In the genomic region with DNA sequence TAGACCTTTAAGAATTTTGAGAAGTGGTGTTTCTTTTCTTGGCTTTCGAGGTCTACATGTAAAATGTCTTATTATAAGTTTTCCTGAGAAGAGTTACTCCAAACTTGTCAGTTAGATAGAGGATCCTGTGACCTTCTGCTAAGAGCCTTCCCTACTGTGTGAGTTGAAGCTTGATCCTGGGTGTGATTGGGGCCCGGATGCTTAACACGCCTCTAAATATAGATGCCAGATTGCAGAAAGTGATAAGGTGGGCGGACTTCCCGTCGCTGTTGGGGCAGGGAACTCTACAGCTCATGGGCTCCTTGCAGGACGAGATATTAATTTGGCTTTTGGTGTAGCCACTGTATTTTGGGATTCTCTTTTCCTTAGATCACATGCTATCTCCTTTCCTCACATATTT, we compare ENCODE assay signal across 26 mouse cellular contexts.
DNase-seq lines count a peak whose midpoint lies in the region; ATAC-seq lines count a peak whose summit lies in the region.
"Had no signal": no experiment of that assay in that cellular context is flagged by ENCODE, and none has a peak within 500 bp of the region (broad histone marks: within the 10 kb centered on the region; RNA-seq: fewer than 3 reads in every experiment).

No protein-coding gene starts in this region.

- no peak overlapping the region for H3K27ac ChIP-seq in kidney, embryonic 14.5 days (ENCODE audit: low read depth, low read length)
- H3K27ac ChIP-seq: embryonic facial prominence, embryonic 15.5 days; gastrocnemius, adult 2 months; kidney, embryonic 15.5 days; macrophage; neural tube, embryonic 15.5 days; stomach, postnatal 0 days had no signal

- peak; percentile 43 for DNase-seq in induced T-regulatory cell, adult 2 months (ENCODE audit: low read depth)
- peak; percentile 32 for DNase-seq in thymus, postnatal 0 days (ENCODE audit: low spot score)
- DNase-seq in left cerebral cortex, postnatal 25 days (ENCODE audit: low spot score in 2 of 2), result no peak
- DNase-seq in embryo, embryonic 11 days, result no peak
- DNase-seq in layer of hippocampus, adult 9-11 months, result no peak
- DNase-seq: adrenal gland, postnatal 10 days; cerebellum, adult 18-20 months; cerebellum, postnatal 36 days; gastrocnemius, adult 2 months; kidney, postnatal 4 days; liver, postnatal 0 days; right cerebral cortex, adult 18-20 months had no signal

- no peak overlapping the region for H3K9ac ChIP-seq in kidney, embryonic 14.5 days (ENCODE audit: low read depth, low read length)
- H3K9ac ChIP-seq: embryonic facial prominence, embryonic 15.5 days; kidney, embryonic 15.5 days; liver, postnatal 0 days; neural tube, embryonic 15.5 days had no signal

- H3K4me1 ChIP-seq in kidney, embryonic 14.5 days (ENCODE audit: control insufficient read depth, insufficient read depth, low read length), result no peaks in the 10 kb centered on the region
- H3K4me1 ChIP-seq: embryonic facial prominence, embryonic 15.5 days; kidney, embryonic 15.5 days; neural tube, embryonic 15.5 days had no signal

- H3K27me3 ChIP-seq in kidney, embryonic 14.5 days (ENCODE audit: control insufficient read depth, insufficient read depth, low read length), result no peaks in the 10 kb centered on the region
- H3K27me3 ChIP-seq: embryonic facial prominence, embryonic 15.5 days; kidney, embryonic 15.5 days; neural tube, embryonic 15.5 days had no signal

- 77% methylated on average over 7 of the region's 7 CpGs for WGBS in kidney, embryonic 14.5 days

- intact Hi-C loops in left cerebral cortex, postnatal 25 days (cut with DNase I), result no loop called here

- H3K4me3 ChIP-seq in kidney, embryonic 14.5 days (ENCODE audit: low read length), result no peak overlapping the region
- H3K4me3 ChIP-seq: embryonic facial prominence, embryonic 15.5 days; gastrocnemius, adult 2 months; kidney, embryonic 15.5 days; neural tube, embryonic 15.5 days had no signal

- peak; percentile 58 for ATAC-seq in CD4-positive, CD25-positive, alpha-beta regulatory T cell, adult 4 months
- ATAC-seq in kidney, embryonic 14.5 days (ENCODE audit: low FRiP score, low TSS enrichment), result no peak
- ATAC-seq: forebrain, embryonic 14.5 days; hindbrain, embryonic 16.5 days; intestine, postnatal 0 days; liver, postnatal 0 days; lung, postnatal 0 days had no signal

- H3K36me3 ChIP-seq in kidney, embryonic 14.5 days (ENCODE audit: control insufficient read depth, insufficient read depth, low read length), result no peaks in the 10 kb centered on the region
- H3K36me3 ChIP-seq: embryonic facial prominence, embryonic 15.5 days; kidney, embryonic 15.5 days; neural tube, embryonic 15.5 days had no signal

- H3K4me2 ChIP-seq in kidney, embryonic 14.5 days (replicated peaks; ENCODE audit: low read depth, low read length), result no peak overlapping the region
- H3K4me2 ChIP-seq: embryonic facial prominence, embryonic 15.5 days; heart, embryonic 11.5 days; kidney, embryonic 15.5 days; liver, embryonic 11.5 days; midbrain, embryonic 11.5 days; neural tube, embryonic 15.5 days had no signal

- peaks cover 9% of the 10 kb centered on the region; the same call in 1 of the 2 replicates for H3K9me3 ChIP-seq in kidney, embryonic 14.5 days (ENCODE audit: control insufficient read depth, low read length)
- H3K9me3 ChIP-seq: embryonic facial prominence, embryonic 15.5 days had no signal

Comparison
In these comparisons a context has a peak if more than half of its experiments do, and no peak if none do; other contexts are left out.
1. DNase-seq: peak in induced T-regulatory cell, adult 2 months (single experiment) and thymus, postnatal 0 days (single experiment); none in left cerebral cortex, postnatal 25 days (0 of 2), embryo, embryonic 11 days (single experiment) and layer of hippocampus, adult 9-11 months (single experiment).